Mouse (Mus musculus) c-Kit-positive CD71-positive TER-119-positive erythroid progenitor cells, embryonic 14.5 days (primary cell): ENCODE results near the gene Tmem198.

Source experiments
- DNase-seq: peaks from one replicate; pipeline ENCODE4 v3.0.0-alpha.2; 2013; ENCODE audit warnings: low spot score

The Tmem198 gene

DNA sequence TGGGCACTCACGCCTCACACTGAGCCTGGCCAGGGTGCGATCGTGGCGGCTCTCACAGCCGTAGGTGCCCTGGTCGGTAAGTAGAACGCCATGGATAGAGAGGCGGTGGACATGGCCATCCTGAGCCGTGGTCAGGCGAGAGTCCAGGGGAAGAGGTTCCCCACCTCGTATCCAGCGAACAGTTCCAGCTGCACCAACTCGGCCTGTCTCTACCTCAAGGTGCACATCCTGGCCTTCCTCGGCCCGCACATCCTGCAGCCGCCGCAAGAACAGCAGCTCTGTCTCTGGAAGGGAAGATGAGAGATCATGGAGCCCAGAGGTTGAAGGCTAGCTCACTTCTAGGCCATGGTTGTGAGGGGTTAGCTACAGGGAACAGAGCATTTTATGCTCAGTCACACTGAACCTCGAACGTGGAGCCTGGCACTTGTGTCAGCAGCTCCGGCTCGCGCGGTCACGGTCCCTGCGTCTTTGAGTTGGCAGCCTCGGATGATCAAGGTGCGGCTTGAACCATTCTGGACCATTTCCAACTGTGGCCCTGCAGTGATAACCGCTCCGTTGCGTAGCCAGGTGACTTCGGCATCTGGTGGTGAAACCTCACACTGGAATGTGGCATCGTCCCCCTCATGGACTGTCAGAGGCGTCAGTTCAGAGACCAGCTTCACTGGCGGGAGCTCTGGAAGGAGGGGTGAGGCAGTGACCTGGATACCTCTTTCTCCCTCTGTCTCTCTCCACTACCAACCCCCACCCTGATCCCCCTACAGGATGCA lies 11.6 kb downstream of the Tmem198 start:
- DNase-seq: no peak

GRCm38 (mm10) chr1:75492579-75493170 lies 13.3 kb downstream of the Tmem198 start:
- DNase-seq: no peak

- no peak for DNase-seq
Measured at GRCm38 (mm10) chr1:75494878-75495548, 15.7 kb downstream of the Tmem198 start.

DNA sequence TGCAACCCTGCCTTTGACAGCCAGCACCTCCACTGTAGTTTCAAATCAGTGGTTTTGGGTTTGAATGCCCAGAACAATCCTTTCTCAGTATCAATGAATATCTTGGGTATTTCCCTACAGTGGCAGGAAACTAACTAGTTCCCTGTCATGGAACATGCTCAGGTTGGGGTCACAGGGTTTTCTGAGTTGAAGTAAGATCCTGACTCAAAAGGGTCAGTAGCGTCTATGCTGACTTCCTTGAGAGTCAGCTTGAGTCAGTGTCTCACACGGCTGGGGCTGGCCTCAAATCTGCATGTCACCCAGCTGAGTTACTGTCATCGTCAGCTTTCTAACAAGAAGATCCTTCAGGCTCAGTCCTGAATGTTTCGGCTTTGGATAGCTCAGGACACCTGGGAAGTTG lies 19.6 kb downstream of the Tmem198 start:
- DNase-seq: no peak

DNA sequence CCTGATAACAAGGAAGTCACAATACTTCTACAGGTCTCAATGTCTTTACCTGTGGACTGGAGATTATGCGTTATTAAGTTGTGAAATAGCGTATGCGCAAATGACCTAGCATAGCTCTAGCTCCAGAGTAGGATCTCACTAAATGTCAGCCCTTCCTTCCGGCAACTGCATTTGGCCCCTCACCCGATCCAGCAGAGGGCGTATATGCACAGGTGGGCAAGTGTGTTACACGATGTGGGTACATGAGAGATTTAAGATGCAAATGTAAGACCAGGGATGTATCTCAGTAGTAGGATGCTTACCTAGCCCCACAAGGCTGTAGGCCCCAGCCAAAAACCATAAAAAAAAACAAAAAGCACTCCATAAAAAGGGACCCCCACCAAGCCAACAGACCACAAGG lies 20.1 kb downstream of the Tmem198 start:
- DNase-seq: no peak

DNA sequence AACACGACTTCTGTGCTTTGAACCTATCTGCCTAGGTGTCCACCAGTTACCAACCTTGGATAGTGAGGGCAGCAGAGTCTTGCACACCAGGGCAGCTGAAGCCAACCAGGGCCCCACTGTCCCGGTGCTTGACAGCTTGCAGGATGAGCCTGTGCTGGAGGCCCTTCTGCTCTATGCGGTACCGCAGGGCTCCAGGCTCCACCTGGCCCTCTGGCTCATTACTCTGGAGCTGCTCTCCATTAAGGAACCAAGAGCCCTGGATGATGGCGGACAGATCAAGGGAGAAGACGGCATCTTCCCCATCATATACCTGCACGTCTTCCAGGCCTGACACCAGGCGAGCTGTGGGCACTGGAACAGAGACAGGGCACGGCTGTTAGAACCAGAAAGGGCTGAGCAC lies 22.6 kb downstream of the Tmem198 start:
- no peak for DNase-seq

DNA sequence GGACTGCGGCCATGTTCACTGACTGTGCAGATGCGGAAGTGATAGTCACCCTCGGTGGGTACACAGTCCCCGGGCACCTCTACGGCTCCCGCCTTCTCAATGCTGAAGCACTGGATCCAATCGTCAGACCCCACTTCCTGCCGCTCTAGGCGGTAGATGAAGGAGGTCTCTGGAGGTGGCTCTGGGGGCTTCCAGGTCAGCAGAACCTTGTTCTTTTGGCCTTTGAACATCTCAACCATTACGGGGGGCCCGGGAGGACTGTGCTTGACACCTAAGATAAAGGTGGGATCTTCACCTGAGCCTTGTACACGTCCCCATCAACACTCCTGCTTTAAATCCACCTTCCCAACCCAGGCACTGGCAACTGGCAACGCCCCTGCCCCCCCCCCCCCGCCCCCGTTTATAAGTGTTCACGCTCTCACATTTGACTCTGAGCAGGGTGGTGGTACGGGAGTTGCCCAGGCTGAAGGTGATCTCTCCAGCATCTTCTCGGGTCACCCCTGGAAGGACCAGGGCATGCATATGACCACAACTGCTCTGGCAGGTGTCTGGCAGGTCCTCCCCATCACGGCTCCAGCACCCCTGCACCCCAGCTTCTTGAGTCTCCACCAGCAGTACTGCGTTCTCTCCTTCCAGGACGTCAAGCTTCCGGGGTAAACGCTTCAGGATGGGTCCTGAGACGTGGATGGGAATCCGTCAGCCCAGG lies 23.8 kb downstream of the Tmem198 start:
- no peak for DNase-seq

GRCm38 (mm10) chr1:75503651-75503980 lies 24.3 kb downstream of the Tmem198 start:
- DNase-seq: no peak

DNA sequence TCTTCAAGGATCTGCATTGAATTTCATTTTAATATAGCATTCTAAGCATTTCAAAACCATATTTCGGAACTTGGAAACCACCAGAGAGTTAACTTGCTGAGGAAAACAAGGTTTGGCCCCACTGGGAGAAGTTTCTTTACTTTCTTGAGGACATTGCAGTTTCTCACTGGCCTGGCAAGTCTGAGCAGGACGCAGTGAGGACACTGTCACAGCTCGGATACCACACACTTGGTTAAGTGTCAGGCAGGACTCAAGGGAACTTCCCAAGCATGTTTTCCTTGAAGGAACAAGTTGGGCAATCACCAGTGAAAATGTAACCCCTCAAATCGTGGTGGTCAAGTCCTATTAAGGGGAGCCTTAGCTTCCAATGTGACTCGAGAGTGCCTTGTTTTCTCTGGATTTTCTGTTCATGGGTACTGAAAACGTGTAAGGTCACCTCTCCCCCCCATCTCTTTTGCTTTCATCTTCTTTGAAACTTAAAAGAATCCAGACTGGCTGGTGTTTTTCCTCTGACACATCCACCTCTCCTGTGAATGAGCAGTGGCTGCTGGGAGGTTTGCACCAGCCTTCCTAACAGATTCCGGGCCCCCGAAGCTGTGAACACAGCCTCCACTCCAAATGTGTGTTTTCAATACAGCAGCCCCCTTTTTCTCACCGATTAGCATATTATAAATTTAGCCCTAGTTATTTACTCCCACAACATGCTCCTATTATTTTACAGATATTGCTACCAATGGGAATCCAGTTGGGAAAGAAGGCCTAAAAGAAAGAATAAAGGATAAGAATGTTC lies 25.1 kb downstream of the Tmem198 start:
- DNase-seq: no peak

DNA sequence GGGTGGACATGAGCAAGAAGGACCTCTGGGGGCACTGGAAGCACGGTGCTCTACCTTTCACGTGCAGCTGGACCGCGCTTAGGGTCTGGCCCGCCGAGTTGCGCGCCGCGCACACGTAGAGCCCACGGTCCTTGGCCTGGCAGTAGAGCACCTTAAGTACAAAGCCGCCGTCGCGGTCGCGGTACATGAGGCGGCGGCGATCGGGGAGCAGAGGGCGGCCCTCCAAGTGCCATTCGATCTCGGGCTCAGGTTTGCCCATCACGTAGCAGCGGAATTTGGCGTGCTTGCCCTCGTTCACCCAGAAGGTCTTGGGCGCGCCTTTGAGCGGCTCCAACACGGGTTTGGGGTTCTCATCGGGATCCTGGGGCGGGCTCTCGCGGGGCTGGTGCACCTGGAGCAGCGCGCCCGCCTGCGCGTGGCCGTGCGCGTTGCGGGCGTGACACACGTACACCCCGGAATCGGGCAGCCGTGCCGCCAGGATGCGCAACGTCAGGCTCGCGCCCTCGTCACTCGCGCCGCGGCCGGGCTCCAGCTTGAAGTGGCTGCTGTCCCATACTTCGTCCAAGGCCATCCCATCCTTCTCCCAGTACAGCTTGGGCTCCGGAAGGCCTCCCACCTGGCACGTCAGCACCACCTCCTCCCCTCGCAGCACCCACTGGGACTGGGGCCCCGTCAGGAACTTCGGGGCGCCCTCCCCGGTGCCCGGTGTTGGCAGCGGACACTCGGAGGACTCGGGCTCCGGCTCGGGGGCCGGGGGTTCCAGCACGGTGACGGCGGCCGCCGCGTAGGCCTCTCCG lies 26.0 kb downstream of the Tmem198 start:
- no peak for DNase-seq

- no peak for DNase-seq
Measured at GRCm38 (mm10) chr1:75505956-75506831, 26.9 kb downstream of the Tmem198 start, which contains the start of gene Obsl1. Gene Obsl1, minus strand, starts transcription at chr1:75506452.

- DNase-seq: no peak
Measured at GRCm38 (mm10) chr1:75507006-75507405, 27.7 kb downstream of the Tmem198 start, which contains the start of gene Inha. Gene Inha, plus strand, starts transcription at chr1:75507077.

GRCm38 (mm10) chr1:75509586-75509985 lies 30.3 kb downstream of the Tmem198 start:
- no peak for DNase-seq

DNA sequence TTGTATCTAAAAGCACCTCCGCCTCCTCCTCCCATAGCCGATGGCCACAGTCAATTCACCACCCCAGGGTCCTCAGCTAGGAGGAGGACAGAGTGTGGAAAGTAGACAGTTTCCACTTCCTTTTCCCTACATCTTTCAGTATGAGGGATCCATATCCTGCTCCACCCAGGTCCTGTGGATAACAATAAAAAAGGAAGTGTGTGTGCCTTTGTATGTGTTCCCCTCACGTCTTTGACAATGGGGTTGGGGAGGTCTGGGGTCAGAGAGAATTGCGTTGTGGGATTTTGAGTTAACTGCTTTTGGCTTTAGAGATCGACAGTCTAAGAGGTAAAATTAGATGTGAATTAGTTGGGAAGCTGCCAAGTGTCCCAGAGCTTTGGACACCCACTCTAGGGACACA lies 30.8 kb downstream of the Tmem198 start:
- no peak for DNase-seq

DNA sequence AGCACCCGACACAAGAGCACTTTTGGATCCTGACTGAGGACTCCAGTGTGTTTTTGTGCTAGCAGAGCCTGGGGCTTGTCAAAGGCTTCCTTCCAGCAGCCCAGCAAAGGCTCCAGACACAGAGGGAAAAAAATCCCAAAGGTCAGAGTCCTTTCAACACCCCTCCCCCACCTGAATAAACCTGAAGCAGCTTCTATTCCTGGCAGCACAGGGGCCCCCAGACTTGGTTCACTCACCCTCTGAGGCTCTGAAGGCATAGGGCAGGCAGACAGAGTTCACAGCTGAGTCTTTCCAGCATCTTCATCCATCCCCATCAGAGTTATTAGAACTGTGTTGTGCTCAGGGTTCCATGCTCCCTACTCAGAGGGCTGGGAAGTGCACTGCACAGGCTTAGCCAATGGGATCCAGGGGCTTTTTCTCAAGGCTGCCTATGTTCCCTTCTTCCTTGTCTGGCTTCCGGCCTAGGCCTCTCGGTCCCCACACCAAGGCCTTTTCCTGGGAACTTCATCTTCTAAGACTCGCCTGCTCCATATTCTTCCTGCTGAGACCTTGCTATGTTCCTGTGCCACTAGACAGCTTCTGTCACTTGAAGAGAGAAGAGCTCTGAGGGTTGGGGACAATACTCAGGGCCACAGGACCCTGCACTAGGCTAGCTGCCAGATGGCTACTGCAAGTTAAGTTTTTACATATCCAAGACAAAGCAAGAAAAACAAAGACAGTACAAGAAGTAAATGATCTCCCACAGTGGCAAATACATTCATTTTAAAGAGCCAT lies 32.3 kb downstream of the Tmem198 start:
- DNase-seq: no peak

DNA sequence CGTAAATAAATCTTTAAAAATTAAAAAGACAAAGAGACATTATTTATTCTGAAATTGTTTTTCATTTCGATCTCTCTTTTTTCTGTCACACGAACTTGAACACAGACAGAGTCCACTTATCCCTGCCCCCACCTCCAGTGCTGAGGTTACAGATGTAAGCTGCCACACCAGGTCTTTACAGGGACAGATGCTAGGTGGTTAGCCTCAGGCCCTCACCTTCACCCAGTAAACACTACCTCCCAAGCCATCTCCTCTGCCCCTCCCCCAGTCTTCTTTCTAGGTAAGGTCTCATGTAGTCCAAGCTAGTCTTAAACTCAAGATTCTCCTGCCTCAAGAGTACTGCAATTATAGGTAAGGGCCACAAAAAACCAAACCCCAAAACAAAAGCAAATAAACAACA lies 33.2 kb downstream of the Tmem198 start:
- no peak for DNase-seq

- no peak for DNase-seq
Measured at GRCm38 (mm10) chr1:75516703-75517380, 37.5 kb downstream of the Tmem198 start.

GRCm38 (mm10) chr1:75517984-75518383 lies 38.7 kb downstream of the Tmem198 start:
- DNase-seq: no peak

GRCm38 (mm10) chr1:75518427-75518826 lies 39.1 kb downstream of the Tmem198 start:
- no peak for DNase-seq
